Mouse (Mus musculus) monocyte, adult 2 months (primary cell): ENCODE results near the gene Uqcrq.
"Not testable (repeated sequence)": the region's sequence is repeated elsewhere in the genome, so short reads cannot be mapped to it uniquely, and the experiment has no call there.

Experiments used
- DNase-seq, 2 experiments: peaks; one replicate each; pipeline ENCODE4 v3.0.0; 2022; ENCODE audit warnings: low spot score in 2 of 2, low read depth in 1 of 2

Uqcrq gene

GRCm38 (mm10) chr11:53452396-53452795 is 21.8 kb upstream of the Uqcrq start:
- no peak for DNase-seq

- DNase-seq, result no peak
Observed at GRCm38 (mm10) chr11:53451361-53451760, 20.7 kb upstream of the Uqcrq start.

GRCm38 (mm10) chr11:53450070-53450705 is 19.6 kb upstream of the Uqcrq start:
- no peak for DNase-seq

DNA sequence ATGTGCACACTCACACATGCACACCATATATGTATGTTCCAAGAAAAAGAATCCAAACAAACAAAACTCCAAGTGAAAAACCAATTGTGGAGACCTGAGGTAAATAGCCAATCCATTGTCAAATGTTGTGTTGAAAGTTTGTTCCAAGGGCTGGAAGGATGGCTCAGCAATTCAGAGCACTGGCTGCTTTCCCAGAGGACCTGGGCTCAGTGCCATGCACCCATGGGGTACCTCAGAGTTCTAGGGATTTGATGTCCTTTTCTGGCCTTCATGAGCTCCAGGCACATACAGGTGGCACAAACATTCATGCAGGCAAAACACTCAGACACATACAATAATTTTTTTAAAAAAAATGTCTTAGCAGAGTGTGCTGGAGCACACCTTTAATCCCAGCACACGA is 17.9 kb upstream of the Uqcrq start:
- no peak for DNase-seq

GRCm38 (mm10) chr11:53447996-53448395 is 17.4 kb upstream of the Uqcrq start:
- DNase-seq, result no peak

DNA sequence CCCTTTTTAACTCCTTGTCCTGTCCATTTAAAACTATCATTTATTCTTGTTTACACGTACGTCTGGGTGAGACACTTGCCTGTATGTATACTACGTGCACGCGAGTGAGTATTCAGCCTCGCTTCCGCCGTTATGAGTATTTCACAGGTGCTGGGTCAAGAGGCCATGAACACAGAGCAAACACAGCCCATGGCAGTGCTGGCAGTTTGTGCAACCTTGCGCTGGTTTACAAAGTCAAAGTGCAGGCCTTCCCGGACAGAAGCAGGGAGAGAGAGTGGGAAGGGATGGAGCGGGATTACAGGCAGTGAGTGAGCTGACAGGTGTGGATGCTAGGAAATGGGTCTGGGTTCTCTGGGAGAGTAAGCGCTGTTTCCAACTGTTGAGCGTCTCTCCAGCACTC is 15.6 kb upstream of the Uqcrq start:
- DNase-seq, result no peak

GRCm38 (mm10) chr11:53445562-53445961 is 14.9 kb upstream of the Uqcrq start:
- DNase-seq, result no peak

- peak in 1 of 2 experiments; percentile 26 for DNase-seq
Observed at GRCm38 (mm10) chr11:53443861-53444260, 13.2 kb upstream of the Uqcrq start.

GRCm38 (mm10) chr11:53441921-53442320 is 11.3 kb upstream of the Uqcrq start:
- no peak for DNase-seq

DNA sequence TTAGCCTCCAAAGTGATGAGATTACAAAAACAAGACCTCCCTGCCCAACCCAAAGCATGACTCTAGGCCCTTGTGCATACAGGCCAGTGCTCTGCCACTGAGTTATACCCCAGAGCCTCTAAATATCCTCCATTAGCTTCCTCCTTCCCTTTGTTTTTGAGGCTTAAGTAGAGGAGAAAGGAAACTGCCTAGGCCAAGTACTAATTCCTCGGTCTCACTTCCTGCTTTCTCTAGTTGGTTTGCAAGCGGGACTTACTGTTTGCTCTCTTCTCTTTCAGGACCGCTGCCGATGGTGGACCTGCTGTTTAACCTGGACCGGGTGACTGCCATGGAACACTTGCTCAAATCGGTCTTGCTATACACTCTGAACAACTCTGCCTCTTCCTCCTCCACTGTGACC is 5.7 kb upstream of the Uqcrq start:
- DNase-seq, result no peak

GRCm38 (mm10) chr11:53435504-53435903 is 4.9 kb upstream of the Uqcrq start:
- no peak for DNase-seq

- no peak for DNase-seq
Observed at GRCm38 (mm10) chr11:53433057-53433456, 2.4 kb upstream of the Uqcrq start.

DNA sequence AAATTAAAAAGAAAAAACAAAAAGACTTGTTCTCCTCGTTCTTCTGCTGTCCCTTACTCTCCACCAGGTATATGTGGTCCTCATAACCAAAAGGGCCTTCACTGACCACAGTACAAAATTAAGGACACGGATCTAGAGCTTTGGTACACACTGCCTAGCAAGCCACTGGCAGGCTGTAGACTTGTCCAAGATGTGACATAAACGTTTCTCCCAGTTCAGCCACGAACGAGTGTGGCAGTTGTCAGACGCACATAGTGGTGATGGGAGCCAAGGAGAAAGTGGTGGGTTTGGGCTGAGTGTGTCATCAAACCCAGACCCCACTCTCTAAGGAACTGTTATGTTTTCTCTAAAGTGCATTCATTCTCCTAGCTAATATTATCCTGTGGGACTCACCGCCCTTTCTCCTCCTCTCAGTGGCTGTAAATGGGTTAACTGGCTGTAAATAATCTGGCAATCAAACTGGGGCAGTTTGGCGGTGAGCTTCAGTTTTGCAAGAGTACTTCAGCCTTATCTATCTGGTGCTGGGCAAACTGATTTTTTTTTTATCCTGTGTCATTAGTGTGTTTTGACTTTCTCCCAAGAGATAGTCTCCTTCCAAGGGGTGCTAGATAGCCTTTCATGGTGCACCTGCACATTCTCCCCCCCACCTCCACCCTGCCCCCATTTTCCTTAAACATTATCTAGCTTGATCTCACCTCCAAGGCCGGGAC is 871 bp upstream of the Uqcrq start:
- no peak for DNase-seq

- no peak for DNase-seq
Observed at GRCm38 (mm10) chr11:53430300-53430669, 346 bp downstream of the Uqcrq start.

GRCm38 (mm10) chr11:53429182-53429581 is 1.4 kb downstream of the Uqcrq start:
- no peak for DNase-seq

- DNase-seq, result no peak
Observed at GRCm38 (mm10) chr11:53428716-53429057, 1.9 kb downstream of the Uqcrq start.

DNA sequence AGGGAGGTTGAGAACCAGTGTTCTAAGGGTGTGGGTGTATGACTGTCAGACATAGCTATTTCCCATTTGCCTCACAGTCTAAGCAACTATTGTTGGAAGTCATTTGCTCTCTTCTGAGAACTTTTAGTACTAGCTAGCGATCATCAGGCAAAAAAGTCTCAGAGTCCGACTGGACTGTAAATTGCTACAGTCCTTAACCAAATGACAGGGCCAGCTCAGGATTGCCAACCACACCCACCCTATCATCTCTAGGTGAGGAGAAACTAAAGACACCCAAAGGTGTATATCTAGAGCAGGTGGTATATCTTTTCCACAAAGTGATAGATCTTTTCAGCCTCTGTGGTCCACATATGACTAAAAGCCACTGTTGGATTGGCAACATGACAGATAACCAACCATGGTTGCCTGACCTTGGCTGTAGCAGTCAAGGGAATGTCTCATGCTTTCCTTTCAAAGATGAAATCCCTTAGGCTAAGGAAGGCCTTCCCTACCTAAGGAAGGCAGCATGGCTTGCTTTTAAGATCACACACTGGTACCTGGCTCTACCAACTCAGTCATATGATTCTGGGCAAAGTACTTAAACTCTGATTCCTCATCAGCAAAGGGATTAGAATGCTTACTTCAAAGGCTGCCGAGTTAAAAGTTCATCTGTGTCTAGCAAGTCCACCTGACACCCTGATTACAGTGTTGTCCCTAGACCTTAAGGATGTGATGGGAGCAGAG is 2.5 kb downstream of the Uqcrq start:
- DNase-seq, result no peak

DNA sequence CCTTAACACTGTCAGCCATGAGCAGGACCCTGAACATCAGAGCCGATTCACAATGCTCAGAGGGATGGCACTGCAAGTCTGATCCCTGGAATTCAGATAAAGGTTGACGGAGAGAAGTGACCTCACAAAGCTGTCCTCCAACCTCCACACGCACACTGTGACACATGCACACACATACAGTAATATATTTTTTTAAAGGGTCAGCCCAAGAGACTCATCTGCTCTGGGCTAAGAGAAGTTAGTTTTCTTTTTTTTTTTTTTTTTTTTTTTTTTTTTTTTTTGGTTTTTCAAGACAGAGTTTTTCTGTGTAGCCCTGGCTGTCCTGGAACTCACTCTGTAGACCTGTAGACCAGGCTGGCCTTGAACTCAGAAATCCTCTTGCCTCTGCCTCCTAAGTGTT is 3.7 kb downstream of the Uqcrq start:
- DNase-seq, result not testable (repeated sequence)

- DNase-seq, result no peak
Observed at GRCm38 (mm10) chr11:53425711-53426255, 4.8 kb downstream of the Uqcrq start.

DNA sequence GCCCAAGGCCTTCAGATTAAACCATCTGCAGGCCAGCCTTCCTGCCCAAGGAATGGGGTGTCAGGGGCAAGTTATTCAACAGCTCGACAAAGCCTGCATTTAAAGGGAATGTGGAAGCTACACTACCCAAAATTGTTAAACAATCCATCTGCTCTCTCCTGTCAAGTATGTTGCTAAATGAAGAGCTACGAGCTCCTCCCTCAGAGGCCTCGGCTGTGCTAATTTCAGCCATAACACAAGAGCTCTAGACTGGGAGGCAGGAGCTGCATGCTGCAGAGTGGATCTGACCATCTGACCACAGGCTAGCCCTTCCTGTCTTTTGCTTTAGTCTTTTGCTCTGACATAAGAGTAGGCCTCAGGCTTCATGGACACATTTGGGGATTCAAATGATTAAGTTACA is 5.4 kb downstream of the Uqcrq start:
- no peak for DNase-seq

DNA sequence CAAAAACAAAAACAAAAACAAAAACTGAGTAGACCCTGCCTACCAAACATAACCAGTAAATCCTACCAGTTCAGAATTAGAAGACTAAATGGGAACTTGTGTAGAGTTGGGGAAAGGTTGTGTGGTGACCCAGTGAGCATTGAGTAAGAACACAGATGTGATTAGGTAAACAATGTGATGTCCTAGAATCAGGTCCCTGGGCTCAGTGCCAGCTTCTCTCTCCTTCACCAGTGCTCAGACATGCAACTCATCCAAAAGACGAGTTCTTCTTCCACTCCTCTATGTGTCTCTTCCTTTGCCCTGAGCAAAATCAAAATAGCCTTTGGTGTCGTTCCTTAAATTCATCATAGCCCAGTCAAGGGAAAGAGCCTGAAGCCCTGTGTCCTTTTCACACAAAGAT is 5.8 kb downstream of the Uqcrq start:
- no peak for DNase-seq

DNA sequence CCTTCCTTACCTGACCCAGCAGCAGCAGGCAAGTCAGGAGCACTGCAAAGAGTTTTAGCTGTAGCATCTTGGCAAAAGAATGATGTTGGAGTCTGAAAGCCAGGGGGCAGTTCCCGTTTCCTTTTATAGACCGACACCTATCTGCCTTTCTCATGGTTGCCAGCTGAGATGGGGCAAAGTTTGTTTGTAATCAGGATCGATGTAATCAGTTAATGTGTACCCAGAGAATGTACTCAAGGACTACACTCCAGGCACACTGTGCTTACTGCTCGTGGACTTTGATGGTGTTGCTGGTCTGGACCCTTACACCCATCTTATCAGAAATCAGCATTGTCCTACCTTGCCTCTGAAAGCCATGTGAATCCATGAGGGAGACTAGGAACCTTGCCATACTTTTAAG is 7.6 kb downstream of the Uqcrq start, which contains the start of gene Leap2:
Leap2 (minus strand) TSS at position 135 of the 400 bp plus-strand sequence.
- no peak for DNase-seq
